Mouse (Mus musculus): Measurements from ENCODE around the gene Pik3c2g.

DNA sequence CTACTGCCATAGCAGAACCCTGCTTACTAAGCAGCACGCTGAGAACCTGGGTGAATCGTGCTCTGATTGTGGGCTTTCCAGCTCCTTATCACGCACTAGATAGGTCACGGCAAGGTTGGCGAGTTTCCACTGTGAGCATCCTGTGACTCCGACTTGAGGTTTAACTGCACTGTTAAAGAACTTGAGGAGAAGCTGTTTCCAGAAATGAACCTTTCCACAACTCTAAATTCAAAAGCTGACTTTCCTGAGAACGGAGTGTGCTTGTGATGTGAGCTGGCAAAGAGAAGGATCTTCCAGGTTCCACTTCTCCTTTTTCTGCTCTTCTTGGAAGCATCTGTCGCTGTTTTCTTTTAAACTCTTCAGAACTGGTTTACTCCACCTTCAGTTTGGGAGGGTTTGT, 170.9 kb downstream of the Pik3c2g start:
- TF ChIP-seq CTCF (IDR thresholded peaks at IDR 0.05; ENCODE audit: low read depth, low read length) (no peak), GATA1 (IDR thresholded peaks at IDR 0.05; ENCODE audit: borderline replicate concordance, low read length) (no peak)

Measured in G1E (cell line).